Mouse (Mus musculus): ENCODE results near the gene Arl3.

- TF ChIP-seq POLR2A (IDR thresholded peaks at IDR 0.05; ENCODE audit: insufficient read depth, low read depth, low read length) (no peak), CTCF (IDR thresholded peaks at IDR 0.05; ENCODE audit: insufficient read depth, low read depth, low read length) (no peak)
These were observed 1.1 kb downstream of the Arl3 start for GRCm38 (mm10) chr19:46571878-46572244.
